Mouse (Mus musculus) MEL (cell line): ENCODE data around the gene Efcab2.

Experiments used
- BHLHE40 ChIP-seq: IDR thresholded peaks from 2 replicates; pipeline ENCODE4 v1.6.1; 2012; ENCODE audit warnings: low read depth, mild to moderate bottlenecking, inconsistent platforms, low read length, improper control_type of control experiment, borderline replicate concordance
- CHD1 ChIP-seq: IDR thresholded peaks from 2 replicates; pipeline ENCODE4 v1.6.1; 2012; ENCODE audit warnings: low read depth, mild to moderate bottlenecking, inconsistent platforms, low read length, improper control_type of control experiment
- CTCF ChIP-seq, 3 experiments: IDR thresholded peaks in 2 of 3; conservative IDR thresholded peaks in 1 of 3; 2 replicates each; pipeline ENCODE4 v1.5.1; 2011 to 2012; ENCODE audit warnings: low read length in 3 of 3, low read depth in 2 of 3, mild to moderate bottlenecking in 2 of 3, improper control_type of control experiment in 1 of 3, inconsistent platforms in 1 of 3, mixed read lengths in 1 of 3, moderate library complexity in 1 of 3; ENCODE audit not compliant: control insufficient read depth in 1 of 3, insufficient read depth in 1 of 3, poor library complexity in 1 of 3, severe bottlenecking in 1 of 3
- E2F4 ChIP-seq: IDR thresholded peaks from 2 replicates; pipeline ENCODE4 v1.6.1; 2011; ENCODE audit warnings: low read depth, low read length, improper control_type of control experiment, borderline replicate concordance
- ELF1 ChIP-seq: IDR thresholded peaks from 2 replicates; pipeline ENCODE4 v1.6.1; 2014; ENCODE audit warnings: low read depth, mild to moderate bottlenecking, inconsistent platforms, low read length, improper control_type of control experiment, moderate library complexity
- MYC ChIP-seq: IDR thresholded peaks from 2 replicates; pipeline ENCODE4 v1.6.1; 2011; ENCODE audit warnings: low read depth, mild to moderate bottlenecking, low read length, improper control_type of control experiment, moderate library complexity
- POLR2A ChIP-seq, 2 experiments: IDR thresholded peaks; 2 replicates each; pipeline ENCODE4 v1.6.1; 2011 to 2012; ENCODE audit warnings: low read length in 2 of 2, mild to moderate bottlenecking in 2 of 2, control low read depth in 1 of 2, improper control_type of control experiment in 1 of 2, low read depth in 1 of 2, moderate library complexity in 1 of 2; ENCODE audit not compliant: control insufficient read depth in 1 of 2, insufficient read depth in 1 of 2, poor library complexity in 1 of 2
- POLR2AphosphoS2 ChIP-seq: IDR thresholded peaks from 2 replicates; pipeline ENCODE4 v1.6.1; 2011; ENCODE audit warnings: low read length, improper control_type of control experiment
- POLR2AphosphoS5 ChIP-seq: IDR thresholded peaks from 2 replicates; pipeline ENCODE4 v1.6.1; 2012; ENCODE audit warnings: low read depth, borderline replicate concordance, mild to moderate bottlenecking, inconsistent platforms, low read length, moderate library complexity, mixed read lengths
- RAD21 ChIP-seq: IDR thresholded peaks from 2 replicates; pipeline ENCODE4 v1.6.1; 2011; ENCODE audit warnings: mild to moderate bottlenecking, low read depth, low read length, improper control_type of control experiment
- SIN3A ChIP-seq: IDR thresholded peaks from 2 replicates; pipeline ENCODE4 v1.6.1; 2012; ENCODE audit warnings: low read length, improper control_type of control experiment, inconsistent platforms
- ZC3H11A ChIP-seq: IDR thresholded peaks from 2 replicates; pipeline ENCODE4 v1.6.1; 2012; ENCODE audit warnings: low read depth, mild to moderate bottlenecking, inconsistent platforms, low read length, improper control_type of control experiment
- ZMIZ1 ChIP-seq: IDR thresholded peaks from 2 replicates; pipeline ENCODE4 v1.6.1; 2012; ENCODE audit warnings: low read depth, mild to moderate bottlenecking, inconsistent platforms, low read length, improper control_type of control experiment, moderate library complexity

DNA sequence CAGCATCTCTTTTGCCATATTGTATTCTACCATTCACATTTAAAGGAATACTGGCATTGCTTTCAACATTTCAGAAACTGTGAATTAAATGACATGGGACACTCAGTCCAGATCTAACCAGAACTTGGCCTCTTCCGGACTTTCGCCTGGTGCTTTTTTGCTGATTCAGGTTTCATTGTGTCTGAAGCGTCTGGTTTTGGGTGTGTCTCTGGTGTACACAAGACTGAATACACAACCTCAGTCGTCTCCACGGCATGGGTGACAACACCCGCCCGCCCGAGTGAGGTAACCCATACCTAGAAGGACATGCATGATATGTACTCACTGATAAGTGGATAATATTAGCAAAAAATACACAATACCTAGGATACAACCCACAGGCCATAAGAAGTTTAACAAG lies 101.1 kb downstream of the Efcab2 start:
- TF ChIP-seq POLR2A (IDR thresholded peaks at IDR 0.05; ENCODE audit: control insufficient read depth in 1 of 2, insufficient read depth in 1 of 2, low read depth in 1 of 2, low read length in 2 of 2, poor library complexity in 1 of 2) = no peak
- no peak for TF ChIP-seq ELF1
- no peak for TF ChIP-seq ZC3H11A
- TF ChIP-seq CTCF (IDR thresholded peaks at IDR 0.05 in 2 of 3, conservative IDR thresholded peaks at IDR 0.05 in 1 of 3; ENCODE audit: control insufficient read depth in 1 of 3, insufficient read depth in 1 of 3, low read depth in 2 of 3, low read length in 3 of 3, poor library complexity in 1 of 3, severe bottlenecking in 1 of 3) = no peak
- TF ChIP-seq E2F4 = no peak
- no peak for TF ChIP-seq POLR2AphosphoS5
- no peak for TF ChIP-seq POLR2AphosphoS2
- no peak for TF ChIP-seq ZMIZ1
- no peak for TF ChIP-seq CHD1
- no peak for TF ChIP-seq RAD21
- no peak for TF ChIP-seq MYC
- no peak for TF ChIP-seq BHLHE40
- no peak for TF ChIP-seq SIN3A
